Mouse (Mus musculus) intestine, postnatal 0 days (tissue): ENCODE results near the gene Acsl5. TPM values are rescaled to one million over a fixed set of nuclear protein-coding genes. Genes with fewer than 3 reads are reported as not detected.

Experiments
- ATAC-seq: fragments of 200-750 bp; cut with Nextera tagmentation; 2 replicates; pipeline ENCODE4 v1.8.0; 2017; ENCODE audit warnings: mild to moderate bottlenecking, moderate TSS enrichment, moderate library complexity
- H3K27ac ChIP-seq: fragments of 300-500 bp; sonication (generic); 2 replicates; pipeline ENCODE4 v1.5.1; 2014; ENCODE audit warnings: mild to moderate bottlenecking, low read depth, low read length, moderate library complexity
- H3K27me3 ChIP-seq: fragments of 300-500 bp; sonication (generic); replicated peaks from 2 replicates; pipeline ENCODE4 v1.6.1; 2014; ENCODE audit warnings: low read length, mixed read lengths; ENCODE audit not compliant: control insufficient read depth, insufficient read depth
- H3K36me3 ChIP-seq: fragments of 300-500 bp; sonication (generic); 2 replicates; pipeline ENCODE4 v1.6.1; 2014; ENCODE audit warnings: mild to moderate bottlenecking, moderate library complexity; ENCODE audit not compliant: control insufficient read depth, insufficient read depth
- H3K4me1 ChIP-seq: fragments of 300-500 bp; sonication (generic); replicated peaks from 2 replicates; pipeline ENCODE4 v1.6.1; 2014; ENCODE audit warnings: antibody characterized with exemption, low read length, mixed read lengths; ENCODE audit not compliant: control insufficient read depth, insufficient read depth
- H3K4me2 ChIP-seq: fragments of 300-500 bp; sonication (generic); replicated peaks from 2 replicates; pipeline ENCODE4 v1.6.1; 2014; ENCODE audit warnings: low read depth, mild to moderate bottlenecking, moderate library complexity
- H3K4me3 ChIP-seq: fragments of 300-500 bp; sonication (generic); 2 replicates; pipeline ENCODE4 v1.5.1; 2014; ENCODE audit warnings: low read depth, low read length
- H3K9ac ChIP-seq: fragments of 300-500 bp; sonication (generic); 2 replicates; pipeline ENCODE4 v1.6.1; 2014; ENCODE audit warnings: mild to moderate bottlenecking, low read depth, low read length
- H3K9me3 ChIP-seq: fragments of 300-500 bp; sonication (generic); 2 replicates; pipeline ENCODE4 v1.6.1; 2016; ENCODE audit warnings: mixed run types; ENCODE audit not compliant: control insufficient read depth
- CTCF ChIP-seq: sonication (generic); IDR thresholded peaks from 2 replicates; pipeline ENCODE4 v1.5.1; 2016; ENCODE audit warnings: low read depth, mild to moderate bottlenecking, control low read depth, antibody characterized with exemption, moderate library complexity
- WGBS: fragments of 180-500 bp; shearing (Covaris S2); extraction: QIAGEN DNeasy Blood & Tissue Kit; methylation state at CpG from one replicate; pipeline ENCODE4 v1.1.7; 2014; 5-methylcytosine and 5-hydroxymethylcytosine counted together
- polyA plus RNA-seq: library from polyadenylated mRNA; unstranded; fragments of >200 nt; fragmentation: Nextera tagmentation; extraction: Ambion mirVana; gene quantifications from 2 replicates; pipeline ENCODE4 v1.2.1, GENCODE M21; 2015

Acsl5 gene
- polyA plus RNA-seq, 1 experiment from 2014 or later = 1,862 TPM

- Histone ChIP-seq H3K36me3 (peaks cover 26% of the 10 kb centered on the region), H3K4me1 (no peaks in the 10 kb centered on the region), H3K4me3 (no peak overlapping the region), H3K27ac (no peak overlapping the region), H3K9me3 (no peaks in the 10 kb centered on the region), H3K4me2 (no peak overlapping the region), H3K27me3 (no peaks in the 10 kb centered on the region), H3K9ac (no peak overlapping the region)
- no peak for ATAC-seq
- WGBS = 90% methylated on average over 8 of the region's 8 CpGs
- TF ChIP-seq CTCF = no peak
Measured at GRCm38 (mm10) chr19:55322604-55323003, 70.9 kb downstream of the Acsl5 start.

GRCm38 (mm10) chr19:55327510-55327909 is 75.8 kb downstream of the Acsl5 start:
- no peak overlapping the region for H3K9ac ChIP-seq
- no peaks in the 10 kb centered on the region for H3K27me3 ChIP-seq
- H3K4me2 ChIP-seq = no peak overlapping the region
- no peak overlapping the region for H3K27ac ChIP-seq
- no peak for TF ChIP-seq CTCF
- no peaks in the 10 kb centered on the region for H3K4me1 ChIP-seq
- WGBS = 82% methylated on average over 4 of the region's 4 CpGs
- ATAC-seq = no peak
- H3K4me3 ChIP-seq = no peak overlapping the region
- H3K9me3 ChIP-seq = no peaks in the 10 kb centered on the region
- H3K36me3 ChIP-seq = peaks cover 48% of the 10 kb centered on the region

- TF ChIP-seq CTCF = no peak
- Histone ChIP-seq H3K9ac (no peak overlapping the region), H3K36me3 (peaks cover 29% of the 10 kb centered on the region), H3K4me2 (no peak overlapping the region), H3K27me3 (no peaks in the 10 kb centered on the region), H3K27ac (no peak overlapping the region), H3K9me3 (no peaks in the 10 kb centered on the region), H3K4me1 (no peaks in the 10 kb centered on the region), H3K4me3 (no peak overlapping the region)
- ATAC-seq = no peak
- WGBS = 91% methylated on average over 5 of the region's 5 CpGs
Measured at GRCm38 (mm10) chr19:55331776-55332175, 80.0 kb downstream of the Acsl5 start.

GRCm38 (mm10) chr19:55332641-55333268 is 81.0 kb downstream of the Acsl5 start:
- Histone ChIP-seq H3K27me3 (no peaks in the 10 kb centered on the region), H3K4me1 (no peaks in the 10 kb centered on the region), H3K9me3 (no peaks in the 10 kb centered on the region), H3K36me3 (peaks cover 29% of the 10 kb centered on the region), H3K9ac (no peak overlapping the region), H3K4me2 (no peak overlapping the region), H3K4me3 (no peak overlapping the region), H3K27ac (no peak overlapping the region)
- ATAC-seq = peak; percentile 63; the same call in 1 of the 2 replicates
- peak; percentile 97 for TF ChIP-seq CTCF
- 91% methylated on average over 8 of the region's 8 CpGs for WGBS

GRCm38 (mm10) chr19:55335881-55336280 is 84.1 kb downstream of the Acsl5 start:
- Histone ChIP-seq H3K9me3 (no peaks in the 10 kb centered on the region), H3K9ac (no peak overlapping the region), H3K27me3 (no peaks in the 10 kb centered on the region), H3K4me1 (no peaks in the 10 kb centered on the region), H3K4me2 (no peak overlapping the region), H3K4me3 (no peak overlapping the region), H3K27ac (no peak overlapping the region), H3K36me3 (0 out of 2 replicates have a peak, but pooled peaks cover 5% of the 10 kb centered on the region)
- TF ChIP-seq CTCF = peak; percentile 75
- WGBS = 80% methylated on average over 1 of the region's 1 CpGs
- no peak for ATAC-seq

GRCm38 (mm10) chr19:55336441-55336840 is 84.7 kb downstream of the Acsl5 start:
- 0 out of 2 replicates have a peak, but pooled peaks cover 4% of the 10 kb centered on the region for H3K36me3 ChIP-seq
- no peaks in the 10 kb centered on the region for H3K9me3 ChIP-seq
- ATAC-seq = no peak
- H3K9ac ChIP-seq = no peak overlapping the region
- no peaks in the 10 kb centered on the region for H3K4me1 ChIP-seq
- H3K4me3 ChIP-seq = no peak overlapping the region
- TF ChIP-seq CTCF = no peak
- WGBS = 80% methylated on average over 12 of the region's 12 CpGs
- H3K4me2 ChIP-seq = no peak overlapping the region
- no peaks in the 10 kb centered on the region for H3K27me3 ChIP-seq
- H3K27ac ChIP-seq = no peak overlapping the region
